Mouse (Mus musculus): ENCODE results near the gene Dlg4. TPM values are rescaled to one million over a fixed set of nuclear protein-coding genes. Genes with fewer than 3 reads are reported as not detected.

Gene Dlg4
- polyA plus RNA-seq, 1 experiment from 2014 or later = 11.2 TPM

- Histone ChIP-seq H3K9ac (replicated peaks; ENCODE audit: low read length) (peak overlapping the region; percentile 86), H3K4me1 (ENCODE audit: control insufficient read depth, insufficient read depth, low read length) (no peaks in the 10 kb centered on the region; the same call in 1 of the 2 replicates), H3K9me3 (replicated peaks; ENCODE audit: control insufficient read depth, low read length) (no peaks in the 10 kb centered on the region), H3K4me3 (ENCODE audit: low read depth, low read length) (peak overlapping the region; percentile 74), H3K4me2 (ENCODE audit: low read depth, low read length) (peak overlapping the region; percentile 82), H3K27me3 (ENCODE audit: control insufficient read depth, insufficient read depth, low read length) (no peaks in the 10 kb centered on the region), H3K36me3 (replicated peaks; ENCODE audit: control insufficient read depth, insufficient read depth, low read depth, low read length) (peaks cover 13% of the 10 kb centered on the region), H3K27ac (replicated peaks; ENCODE audit: low read depth, low read length) (peak overlapping the region; percentile 81)
- DNase-seq (ENCODE audit: low spot score) (no peak), ATAC-seq (replicated peaks; ENCODE audit: insufficient number of reproducible peaks, low FRiP score, low TSS enrichment, low read depth) (no peak)
- whole genome bisulfite sequencing = 0% methylated on average over 15 of the region's 15 CpGs
Observed at GRCm38 (mm10) chr11:69991711-69992110, 25.0 kb upstream of the Dlg4 start.

GRCm38 (mm10) chr11:69992396-69992795, 24.3 kb upstream of the Dlg4 start:
- H3K4me1 ChIP-seq (ENCODE audit: control insufficient read depth, insufficient read depth, low read length) = no peaks in the 10 kb centered on the region; the same call in 1 of the 2 replicates
- no peaks in the 10 kb centered on the region for H3K9me3 ChIP-seq (replicated peaks; ENCODE audit: control insufficient read depth, low read length)
- no peak overlapping the region for H3K27ac ChIP-seq (replicated peaks; ENCODE audit: low read depth, low read length)
- peak overlapping the region; percentile 41; the same call in 1 of the 2 replicates for H3K9ac ChIP-seq (replicated peaks; ENCODE audit: low read length)
- no peaks in the 10 kb centered on the region for H3K27me3 ChIP-seq (ENCODE audit: control insufficient read depth, insufficient read depth, low read length)
- WGBS = 85% methylated on average over 10 of the region's 10 CpGs
- peaks cover 13% of the 10 kb centered on the region for H3K36me3 ChIP-seq (replicated peaks; ENCODE audit: control insufficient read depth, insufficient read depth, low read depth, low read length)
- ATAC-seq (replicated peaks; ENCODE audit: insufficient number of reproducible peaks, low FRiP score, low TSS enrichment, low read depth) = no peak
- peak overlapping the region; percentile 74; the same call in 1 of the 2 replicates for H3K4me3 ChIP-seq (ENCODE audit: low read depth, low read length)
- peak overlapping the region; percentile 82 for H3K4me2 ChIP-seq (ENCODE audit: low read depth, low read length)
- DNase-seq (ENCODE audit: low spot score) = no peak

- H3K9me3 ChIP-seq (replicated peaks; ENCODE audit: control insufficient read depth, low read length) = no peaks in the 10 kb centered on the region
- H3K27ac ChIP-seq (replicated peaks; ENCODE audit: low read depth, low read length) = no peak overlapping the region
- no peak for ATAC-seq (replicated peaks; ENCODE audit: insufficient number of reproducible peaks, low FRiP score, low TSS enrichment, low read depth)
- peaks cover 13% of the 10 kb centered on the region for H3K36me3 ChIP-seq (replicated peaks; ENCODE audit: control insufficient read depth, insufficient read depth, low read depth, low read length)
- WGBS = 82% methylated on average over 3 of the region's 3 CpGs
- H3K27me3 ChIP-seq (ENCODE audit: control insufficient read depth, insufficient read depth, low read length) = no peaks in the 10 kb centered on the region
- no peak for DNase-seq (ENCODE audit: low spot score)
- no peak overlapping the region for H3K4me3 ChIP-seq (ENCODE audit: low read depth, low read length)
- no peak overlapping the region for H3K9ac ChIP-seq (replicated peaks; ENCODE audit: low read length)
- H3K4me2 ChIP-seq (ENCODE audit: low read depth, low read length) = no peak overlapping the region; the same call in 1 of the 2 replicates
- no peaks in the 10 kb centered on the region; the same call in 1 of the 2 replicates for H3K4me1 ChIP-seq (ENCODE audit: control insufficient read depth, insufficient read depth, low read length)
Observed at GRCm38 (mm10) chr11:69992932-69993331, 23.8 kb upstream of the Dlg4 start.

- H3K4me3 ChIP-seq (ENCODE audit: low read depth, low read length) = peak overlapping the region; percentile 98; the same call in 1 of the 2 replicates
- WGBS = 85% methylated on average over 11 of the region's 11 CpGs
- no peak overlapping the region for H3K27ac ChIP-seq (replicated peaks; ENCODE audit: low read depth, low read length)
- DNase-seq (ENCODE audit: low spot score) = no peak
- peaks cover 11% of the 10 kb centered on the region for H3K36me3 ChIP-seq (replicated peaks; ENCODE audit: control insufficient read depth, insufficient read depth, low read depth, low read length)
- no peaks in the 10 kb centered on the region for H3K27me3 ChIP-seq (ENCODE audit: control insufficient read depth, insufficient read depth, low read length)
- no peak for ATAC-seq (replicated peaks; ENCODE audit: insufficient number of reproducible peaks, low FRiP score, low TSS enrichment, low read depth)
- no peak overlapping the region for H3K4me2 ChIP-seq (ENCODE audit: low read depth, low read length)
- no peaks in the 10 kb centered on the region; the same call in none of the 2 replicates for H3K4me1 ChIP-seq (ENCODE audit: control insufficient read depth, insufficient read depth, low read length)
- H3K9me3 ChIP-seq (replicated peaks; ENCODE audit: control insufficient read depth, low read length) = no peaks in the 10 kb centered on the region
- H3K9ac ChIP-seq (replicated peaks; ENCODE audit: low read length) = no peak overlapping the region
Observed at GRCm38 (mm10) chr11:69994401-69995090, 22.2 kb upstream of the Dlg4 start.

GRCm38 (mm10) chr11:69995391-69995960, 21.3 kb upstream of the Dlg4 start, which contains the start of gene Phf23:
TSS of gene Phf23 (plus strand) at chr11:69995777.
- Histone ChIP-seq H3K27me3 (ENCODE audit: control insufficient read depth, insufficient read depth, low read length) (no peaks in the 10 kb centered on the region), H3K9me3 (replicated peaks; ENCODE audit: control insufficient read depth, low read length) (no peaks in the 10 kb centered on the region), H3K4me3 (ENCODE audit: low read depth, low read length) (peak within 1 kb of the TSS; percentile 98), H3K9ac (replicated peaks; ENCODE audit: low read length) (peak within 1 kb of the TSS; percentile 98), H3K4me2 (ENCODE audit: low read depth, low read length) (peak within 1 kb of the TSS; percentile 50), H3K27ac (replicated peaks; ENCODE audit: low read depth, low read length) (peak within 1 kb of the TSS; percentile 97), H3K4me1 (ENCODE audit: control insufficient read depth, insufficient read depth, low read length) (no peaks in the 10 kb centered on the region; the same call in none of the 2 replicates), H3K36me3 (replicated peaks; ENCODE audit: control insufficient read depth, insufficient read depth, low read depth, low read length) (peaks cover 11% of the 10 kb centered on the region)
- WGBS = 0% methylated on average over 35 of the region's 36 CpGs
- DNase-seq (ENCODE audit: low spot score) (peak; percentile 98), ATAC-seq (replicated peaks; ENCODE audit: insufficient number of reproducible peaks, low FRiP score, low TSS enrichment, low read depth) (peak; percentile 77)

GRCm38 (mm10) chr11:69996161-69997061, 20.3 kb upstream of the Dlg4 start:
- H3K4me1 ChIP-seq (ENCODE audit: control insufficient read depth, insufficient read depth, low read length) = no peaks in the 10 kb centered on the region; the same call in none of the 2 replicates
- no peaks in the 10 kb centered on the region for H3K9me3 ChIP-seq (replicated peaks; ENCODE audit: control insufficient read depth, low read length)
- H3K27me3 ChIP-seq (ENCODE audit: control insufficient read depth, insufficient read depth, low read length) = no peaks in the 10 kb centered on the region
- peak overlapping the region; percentile 98 for H3K9ac ChIP-seq (replicated peaks; ENCODE audit: low read length)
- peak overlapping the region; percentile 97 for H3K27ac ChIP-seq (replicated peaks; ENCODE audit: low read depth, low read length)
- peak; percentile 69 for DNase-seq (ENCODE audit: low spot score)
- H3K4me3 ChIP-seq (ENCODE audit: low read depth, low read length) = peak overlapping the region; percentile 98
- under 1% methylated on average over 58 of the region's 66 CpGs for WGBS
- peak overlapping the region; percentile 50 for H3K4me2 ChIP-seq (ENCODE audit: low read depth, low read length)
- 0 out of 2 replicates have a peak, but pooled peaks have one; percentile 0 for ATAC-seq (replicated peaks; ENCODE audit: insufficient number of reproducible peaks, low FRiP score, low TSS enrichment, low read depth)
- peaks cover 11% of the 10 kb centered on the region for H3K36me3 ChIP-seq (replicated peaks; ENCODE audit: control insufficient read depth, insufficient read depth, low read depth, low read length)

- under 1% methylated on average over 30 of the region's 44 CpGs for WGBS
Observed at GRCm38 (mm10) chr11:69997070-69997509, 19.7 kb upstream of the Dlg4 start.

More at GRCm38 (mm10) chr11:69997070-69997509, 19.7 kb upstream of the Dlg4 start:
- Histone ChIP-seq H3K4me1 (ENCODE audit: control insufficient read depth, insufficient read depth, low read length) (no peaks in the 10 kb centered on the region; the same call in none of the 2 replicates), H3K36me3 (replicated peaks; ENCODE audit: control insufficient read depth, insufficient read depth, low read depth, low read length) (peaks cover 11% of the 10 kb centered on the region), H3K27me3 (ENCODE audit: control insufficient read depth, insufficient read depth, low read length) (no peaks in the 10 kb centered on the region), H3K4me3 (ENCODE audit: low read depth, low read length) (peak overlapping the region; percentile 98), H3K4me2 (ENCODE audit: low read depth, low read length) (peak overlapping the region; percentile 50), H3K9me3 (replicated peaks; ENCODE audit: control insufficient read depth, low read length) (no peaks in the 10 kb centered on the region), H3K9ac (replicated peaks; ENCODE audit: low read length) (peak overlapping the region; percentile 98), H3K27ac (replicated peaks; ENCODE audit: low read depth, low read length) (peak overlapping the region; percentile 97)
- DNase-seq (ENCODE audit: low spot score) (peak; percentile 90), ATAC-seq (replicated peaks; ENCODE audit: insufficient number of reproducible peaks, low FRiP score, low TSS enrichment, low read depth) (peak; percentile 42)

All from embryonic facial prominence, embryonic 11.5 days (tissue).